Mouse (Mus musculus) G1E (cell line): ENCODE measurements around the gene Flywch2.

ENCODE experiments used
- CTCF ChIP-seq: IDR thresholded peaks from 2 replicates; pipeline ENCODE4 v1.5.1; 2012; ENCODE audit warnings: low read depth, low read length, inconsistent platforms, mixed read lengths
- GATA1 ChIP-seq: IDR thresholded peaks from 2 replicates; pipeline ENCODE4 v1.6.1; 2012; ENCODE audit warnings: borderline replicate concordance, low read length, inconsistent platforms, mixed read lengths
- POLR2AphosphoS5 ChIP-seq: IDR thresholded peaks from 2 replicates; pipeline ENCODE4 v1.6.1; 2012; ENCODE audit warnings: low read depth, low read length, inconsistent platforms; ENCODE audit not compliant: insufficient replicate concordance
- TAL1 ChIP-seq: conservative IDR thresholded peaks from 2 replicates; pipeline ENCODE4 v1.6.1; 2012; ENCODE audit warnings: low read depth, low read length, inconsistent platforms, mixed read lengths

DNA sequence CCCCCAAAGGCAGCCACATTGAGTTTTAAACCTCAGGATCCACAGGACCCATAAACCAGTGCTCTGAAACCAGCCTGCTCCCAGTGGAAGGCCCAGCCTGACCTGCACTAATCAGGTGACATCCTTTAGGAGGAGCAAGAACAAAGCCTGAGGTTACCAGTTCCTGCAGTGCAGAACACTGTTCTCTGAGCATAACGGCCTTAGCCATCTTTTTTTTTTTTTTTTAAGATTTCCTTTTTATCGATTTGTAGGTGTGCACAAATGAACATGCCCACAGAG, 5.1 kb upstream of the Flywch2 start:
- TF ChIP-seq CTCF (no peak), TAL1 (no peak), GATA1 (no peak), POLR2AphosphoS5 (no peak)
